Mouse (Mus musculus) C2C12 (cell line): ENCODE data around the gene Kcne2. TPM values are rescaled to one million over a fixed set of nuclear protein-coding genes. Genes with fewer than 3 reads are reported as not detected.

Experiments used
- H3K27me3 ChIP-seq: one replicate; pipeline ENCODE4 v1.6.1; 2011; ENCODE audit not compliant: control insufficient read depth, insufficient read depth, insufficient read length
- H3K36me3 ChIP-seq: one replicate; pipeline ENCODE4 v1.6.1; 2011; ENCODE audit not compliant: control insufficient read depth, insufficient read depth
- H3K4me3 ChIP-seq: one replicate; pipeline ENCODE4 v1.5.1; 2011; ENCODE audit warnings: mild to moderate bottlenecking, control low read depth; ENCODE audit not compliant: poor library complexity, insufficient read depth, severe bottlenecking
- H3K79me2 ChIP-seq: one replicate; pipeline ENCODE4 v1.6.1; 2011; ENCODE audit not compliant: control insufficient read depth, insufficient read depth
- H3K79me3 ChIP-seq: one replicate; pipeline ENCODE4 v1.6.1; 2011; ENCODE audit warnings: low read depth, control low read depth
- H3ac ChIP-seq: one replicate; pipeline ENCODE3; 2011; ENCODE audit warnings: low read depth; ENCODE audit not compliant: control insufficient read depth, insufficient read length
- CEBPB ChIP-seq: IDR thresholded peaks from one replicate; pipeline ENCODE4 v1.6.1; 2011; ENCODE audit warnings: low read depth, mild to moderate bottlenecking, control low read depth, moderate library complexity
- CTCF ChIP-seq: IDR thresholded peaks from one replicate; pipeline ENCODE4 v1.5.1; 2011; ENCODE audit not compliant: control insufficient read depth, insufficient read depth, insufficient read length
- FOSL1 ChIP-seq: IDR thresholded peaks from one replicate; pipeline ENCODE4 v1.8.0; 2011; ENCODE audit warnings: mild to moderate bottlenecking, low read length; ENCODE audit not compliant: poor library complexity, insufficient read depth, severe bottlenecking
- MAX ChIP-seq: IDR thresholded peaks from one replicate; pipeline ENCODE4 v1.6.1; 2011; ENCODE audit warnings: mild to moderate bottlenecking, control low read depth
- MYOD1 ChIP-seq: IDR thresholded peaks from one replicate; pipeline ENCODE4 v1.6.1; 2011; ENCODE audit warnings: low read depth; ENCODE audit not compliant: control insufficient read depth, insufficient read length
- MYOG ChIP-seq: IDR thresholded peaks from one replicate; pipeline ENCODE4 v1.6.1; 2011; ENCODE audit not compliant: control insufficient read depth, insufficient read length; ENCODE audit errors: extremely low read depth
- USF1 ChIP-seq: IDR thresholded peaks from one replicate; pipeline ENCODE4 v1.6.1; 2011; ENCODE audit warnings: low read depth, mild to moderate bottlenecking, control low read depth, moderate library complexity
- polyA plus RNA-seq: library from polyadenylated mRNA; unstranded; fragments of >200 nt; fragmentation: generic; extraction: Trizol; gene quantifications from one replicate; pipeline ENCODE4 v1.2.1, GENCODE M21; 2012; ENCODE audit warnings: missing spikeins

Gene Kcne2
- polyA plus RNA-seq, 1 experiment: not detected

DNA sequence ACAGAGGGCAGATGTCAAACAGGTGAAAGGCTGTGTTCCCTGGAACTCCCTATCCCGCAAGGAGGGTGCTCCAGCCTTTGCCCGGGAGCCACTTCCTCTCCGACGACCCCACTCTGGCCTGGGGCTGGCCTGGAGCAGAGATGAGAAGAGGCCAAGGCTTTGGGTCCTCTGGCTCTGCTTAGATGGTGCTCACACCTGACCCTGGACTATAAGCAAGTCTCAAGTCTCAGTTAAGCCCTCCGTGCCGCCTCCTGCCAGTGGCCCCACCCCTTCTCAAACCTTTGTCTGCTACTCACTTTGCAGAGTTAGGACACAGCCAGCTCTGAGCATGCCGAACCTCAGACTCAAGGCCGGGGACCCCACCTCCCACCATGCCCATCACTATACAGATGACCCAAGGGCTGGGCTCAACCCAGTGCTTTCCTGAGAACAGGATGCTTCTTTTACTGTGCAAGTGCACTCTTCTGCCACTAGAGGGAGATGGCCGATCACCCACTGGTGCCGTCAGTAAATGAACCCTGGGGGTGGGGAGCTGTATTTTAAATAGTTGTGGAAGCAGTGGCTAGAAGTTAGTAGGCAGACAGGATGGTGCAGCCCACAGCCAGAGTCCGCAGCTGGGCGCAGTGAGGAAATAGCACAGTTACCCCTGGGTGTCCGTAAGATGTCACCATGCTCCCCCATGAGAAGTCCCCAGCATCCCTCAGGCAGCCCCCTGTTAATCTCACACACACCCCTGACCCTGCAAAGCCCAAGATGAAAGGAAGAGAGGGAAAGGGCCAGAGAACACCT lies 22.0 kb downstream of the Kcne2 start:
- TF ChIP-seq CTCF (peak; percentile 52), MAX (no peak)
- no peaks in the 10 kb centered on the region for H3K36me3 ChIP-seq
- no peaks in the 10 kb centered on the region for H3K79me3 ChIP-seq
- no peaks in the 10 kb centered on the region for H3K27me3 ChIP-seq
- H3K79me2 ChIP-seq: no peaks in the 10 kb centered on the region
- H3K4me3 ChIP-seq: no peak overlapping the region
- H3ac ChIP-seq: no peak overlapping the region

DNA sequence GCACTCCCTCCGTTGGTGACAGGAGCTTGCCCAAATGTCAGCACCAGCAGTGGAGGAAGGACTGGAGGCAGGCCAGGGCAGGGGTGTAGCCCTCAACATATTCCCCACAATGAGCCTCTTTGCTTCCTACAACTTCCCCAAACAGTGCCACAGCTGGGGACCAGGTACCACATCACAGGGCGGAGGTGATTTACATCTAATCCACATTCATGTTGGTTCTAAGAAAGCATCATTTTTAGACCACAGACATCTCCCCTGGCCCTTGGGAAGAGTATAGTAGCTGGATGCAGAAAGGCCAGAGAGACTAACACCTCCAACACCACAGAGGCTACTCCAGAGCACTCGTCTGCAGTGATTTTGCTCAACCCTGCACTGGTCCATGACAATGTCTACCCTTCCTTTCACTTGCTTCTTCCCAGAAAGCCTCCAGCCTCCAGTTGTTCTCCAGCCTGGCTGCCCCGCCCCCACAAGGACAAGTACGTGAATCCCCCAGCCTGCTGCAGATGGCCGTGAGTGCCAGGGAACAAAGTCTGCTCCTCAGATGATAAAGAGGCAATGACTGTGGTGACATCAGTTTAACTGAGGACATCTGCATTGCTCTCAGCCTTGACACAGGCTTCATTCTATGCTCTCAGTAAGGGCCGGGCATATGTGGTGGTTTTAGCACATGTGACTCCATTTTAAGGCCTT lies 24.0 kb downstream of the Kcne2 start:
- Histone ChIP-seq H3K36me3 (no peaks in the 10 kb centered on the region), H3K79me2 (no peaks in the 10 kb centered on the region), H3K4me3 (no peak overlapping the region), H3K27me3 (no peaks in the 10 kb centered on the region), H3K79me3 (no peaks in the 10 kb centered on the region), H3ac (no peak overlapping the region)
- TF ChIP-seq MAX (no peak), USF1 (no peak), MYOD1 (no peak), CEBPB (no peak), CTCF (no peak), MYOG (no peak), FOSL1 (no peak)

DNA sequence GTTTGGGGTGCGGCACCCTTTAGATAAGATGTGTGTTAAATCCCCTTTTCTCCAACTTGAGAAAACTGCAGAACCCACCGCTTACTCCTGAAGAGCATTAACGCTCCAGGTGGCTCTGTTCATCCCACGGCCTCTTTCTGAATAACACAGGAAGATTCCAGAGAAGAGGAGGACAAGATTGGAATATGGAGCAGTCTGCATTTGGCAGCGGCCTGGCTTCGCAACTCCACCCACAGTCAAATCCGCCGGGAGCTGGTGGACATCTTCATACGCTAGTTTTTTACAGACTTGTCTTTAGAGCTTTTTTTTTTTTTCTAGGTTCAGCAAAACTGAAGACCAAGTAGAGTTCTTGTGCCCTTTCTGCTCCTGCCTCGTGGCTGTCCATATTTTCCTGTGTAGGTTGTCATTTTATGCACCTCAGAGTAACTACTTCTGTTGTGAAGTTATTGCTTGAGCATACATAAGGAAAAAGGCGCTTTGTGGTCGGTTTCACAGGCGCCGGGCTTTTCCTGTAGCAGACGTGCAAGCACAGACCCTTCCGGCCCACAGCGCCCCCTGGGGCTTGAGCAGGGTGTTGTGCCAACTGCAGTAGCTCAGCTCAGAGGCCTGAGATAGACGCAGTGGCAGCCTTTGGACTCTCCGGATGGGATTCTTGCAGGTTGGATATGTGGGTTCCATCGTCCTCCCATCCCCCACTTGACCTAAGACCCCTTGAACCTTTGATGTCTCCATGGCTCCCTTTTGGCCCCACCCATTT lies 27.3 kb downstream of the Kcne2 start:
- Histone ChIP-seq H3K4me3 (no peak overlapping the region), H3K79me2 (no peaks in the 10 kb centered on the region), H3K27me3 (peaks cover 13% of the 10 kb centered on the region), H3K36me3 (no peaks in the 10 kb centered on the region), H3ac (no peak overlapping the region), H3K79me3 (no peaks in the 10 kb centered on the region)
- TF ChIP-seq CEBPB: no peak
- TF ChIP-seq CTCF: peak; percentile 8

DNA sequence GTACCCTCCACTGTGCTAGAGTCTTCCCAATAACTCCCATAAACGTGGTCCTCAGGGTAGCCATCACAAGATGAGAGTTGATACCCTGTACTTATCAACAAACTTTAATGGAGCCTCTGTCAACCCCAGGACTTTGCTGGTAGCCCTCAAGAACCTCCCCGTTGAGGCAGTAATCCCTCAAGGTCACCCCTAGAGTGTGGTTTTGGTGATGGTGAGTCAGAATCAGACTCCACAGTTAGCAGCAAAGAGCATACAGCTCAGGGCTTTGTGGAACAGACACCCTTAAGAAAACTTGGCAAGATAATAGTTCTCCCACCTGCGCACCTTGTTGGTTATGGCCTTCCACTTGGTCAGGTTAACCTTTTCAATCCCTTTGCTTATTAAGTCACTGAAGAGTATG lies 28.2 kb downstream of the Kcne2 start:
- no peak for TF ChIP-seq FOSL1
- no peak for TF ChIP-seq MAX
- TF ChIP-seq CTCF: no peak
- TF ChIP-seq USF1: no peak
- no peak for TF ChIP-seq CEBPB
- no peak for TF ChIP-seq MYOD1
- no peak for TF ChIP-seq MYOG
- Histone ChIP-seq H3K4me3 (no peak overlapping the region), H3K79me3 (no peaks in the 10 kb centered on the region), H3ac (no peak overlapping the region), H3K79me2 (no peaks in the 10 kb centered on the region), H3K36me3 (no peaks in the 10 kb centered on the region), H3K27me3 (peaks cover 18% of the 10 kb centered on the region)

DNA sequence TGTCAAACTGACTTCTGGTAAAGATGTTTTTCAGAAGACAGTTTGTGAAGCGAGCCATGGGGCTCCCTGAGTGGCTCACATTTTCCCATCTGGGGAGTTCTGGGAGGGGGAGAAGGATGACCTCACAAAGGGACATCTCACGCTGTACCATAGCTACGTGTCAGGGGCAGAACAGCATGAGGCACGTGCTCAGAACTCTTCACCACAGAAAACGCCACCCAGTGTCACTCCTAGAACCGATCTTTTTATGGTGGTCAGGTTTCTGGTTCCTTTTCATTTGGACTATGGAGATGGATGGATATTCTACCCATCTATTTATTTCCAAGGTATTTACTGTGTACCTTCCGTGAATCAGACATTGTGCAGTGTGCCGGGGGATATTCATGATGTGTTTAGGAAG lies 29.2 kb downstream of the Kcne2 start, which contains the start of gene Fam243:
Gene Fam243, minus strand, starts transcription at position 101 of the 400 bp plus-strand sequence.
- H3K4me3 ChIP-seq: no peak within 1 kb of the TSS
- peaks cover 28% of the 10 kb centered on the region for H3K27me3 ChIP-seq
- no peaks in the 10 kb centered on the region for H3K36me3 ChIP-seq
- no peak for TF ChIP-seq CEBPB
- no peak for TF ChIP-seq USF1
- TF ChIP-seq MYOD1: no peak
- no peak for TF ChIP-seq FOSL1
- no peak for TF ChIP-seq CTCF
- no peak for TF ChIP-seq MAX
- no peak for TF ChIP-seq MYOG
- H3K79me3 ChIP-seq: no peaks in the 10 kb centered on the region
- H3K79me2 ChIP-seq: no peaks in the 10 kb centered on the region
- no peak within 1 kb of the TSS for H3ac ChIP-seq
